Mouse (Mus musculus): Measurements from ENCODE around the gene Serpinb1c. TPM values are rescaled to one million over a fixed set of nuclear protein-coding genes. Genes with fewer than 3 reads are reported as not detected.
"Not testable (repeated sequence)": the region's sequence is repeated elsewhere in the genome, so short reads cannot be mapped to it uniquely, and the experiment has no call there.

Serpinb1c gene
- total RNA-seq, 2 experiments from 2014 or later: not detected

DNA sequence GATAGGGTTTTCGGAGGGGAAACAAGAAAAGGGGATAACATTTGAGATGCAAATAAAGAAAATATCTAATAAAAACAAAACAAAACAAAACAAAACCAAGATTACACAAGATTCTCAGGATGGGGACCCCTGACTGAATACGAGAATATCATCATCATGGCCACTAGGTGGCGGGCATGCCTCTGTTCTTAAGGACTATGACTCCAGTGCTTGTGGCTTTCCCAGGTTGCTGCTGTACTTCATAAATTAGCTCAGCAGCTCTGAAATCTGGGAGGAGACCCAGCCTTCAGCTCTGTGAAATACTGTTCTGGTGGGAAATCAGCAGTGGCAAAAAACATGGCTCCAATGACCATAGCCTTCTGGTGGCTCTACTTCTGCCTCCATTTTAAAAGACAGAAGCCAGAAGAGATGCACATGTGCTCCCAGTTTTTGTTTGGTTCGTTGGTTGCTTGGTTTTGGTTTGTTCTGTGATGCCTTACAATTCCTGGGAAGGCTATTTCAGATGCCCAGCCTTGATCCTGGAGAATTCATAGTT is 4.5 kb upstream of the Serpinb1c start:
- Histone ChIP-seq H3K4me3 (no peak overlapping the region), H3K27ac (no peak overlapping the region)
- peak; percentile 89 for TF ChIP-seq CTCF (conservative IDR thresholded peaks at IDR 0.05)
- peak; percentile 60 to 66 for DNase-seq (ENCODE audit: low spot score in 2 of 2)

DNA sequence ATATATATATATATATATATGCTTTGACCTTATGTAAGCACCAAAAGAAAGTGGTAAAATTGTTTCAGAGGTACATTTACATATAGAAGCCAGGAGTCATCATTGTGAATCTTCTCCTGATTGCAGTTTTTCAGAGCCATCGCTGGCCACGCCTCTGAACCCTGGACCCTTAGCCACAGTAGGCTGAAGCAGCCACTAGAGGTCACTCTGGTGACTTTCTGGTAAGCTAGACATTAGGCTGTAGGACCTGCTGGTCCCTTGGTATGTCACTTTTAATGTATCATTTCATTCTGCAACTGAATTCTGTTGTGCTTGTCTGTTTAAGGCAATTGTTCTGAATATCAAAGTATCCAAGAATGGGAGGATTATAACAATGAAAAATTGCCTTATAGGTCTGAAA is 2.6 kb upstream of the Serpinb1c start:
- DNase-seq (ENCODE audit: low spot score in 2 of 2): peak in 1 of 2 experiments; percentile 20
- TF ChIP-seq CTCF (conservative IDR thresholded peaks at IDR 0.05): peak; percentile 76
- Histone ChIP-seq H3K4me3 (no peak overlapping the region), H3K27ac (no peak overlapping the region)

DNA sequence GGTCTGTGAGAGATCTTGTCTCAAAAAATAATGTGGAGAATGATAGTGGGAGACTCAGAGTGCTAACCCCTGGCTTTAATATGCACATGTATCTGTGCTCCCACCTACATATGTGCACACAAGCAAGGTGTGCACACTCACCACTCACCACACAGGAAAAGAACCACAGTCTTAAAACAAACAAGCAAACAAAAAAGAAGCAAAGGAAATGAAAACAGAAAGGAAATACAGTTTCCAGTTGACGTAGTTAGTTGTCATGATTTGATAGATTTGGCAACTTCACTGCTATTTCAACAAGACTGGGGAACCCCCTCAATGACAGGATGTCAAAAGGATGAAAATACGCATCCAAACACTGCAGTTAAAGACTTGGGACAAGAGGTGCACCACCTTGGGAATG is 1.1 kb upstream of the Serpinb1c start:
- DNase-seq (ENCODE audit: low spot score in 2 of 2); H3K4me3 ChIP-seq; H3K27ac ChIP-seq: not testable (repeated sequence)

DNA sequence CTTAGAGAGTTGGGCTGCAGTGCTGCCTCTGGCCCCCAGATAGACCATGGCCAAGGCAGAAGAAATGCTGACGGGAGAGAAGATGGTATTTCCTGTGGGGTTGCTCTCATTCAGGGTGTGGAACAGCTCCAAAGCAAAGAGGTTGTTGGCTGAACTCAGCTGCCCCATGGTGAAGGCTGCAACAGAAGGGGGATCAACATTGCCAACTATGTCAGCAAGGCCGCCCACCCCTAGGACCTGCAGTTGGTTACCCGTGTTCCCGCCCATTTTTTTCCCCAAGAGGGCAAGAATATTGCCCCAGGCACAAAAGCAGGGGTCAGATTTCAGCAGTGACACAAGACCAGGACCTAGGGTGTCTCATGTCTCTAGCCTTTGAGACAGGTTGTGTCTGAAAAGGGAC is 1.1 kb downstream of the Serpinb1c start:
- TF ChIP-seq CTCF (conservative IDR thresholded peaks at IDR 0.05): no peak
- H3K27ac ChIP-seq: no peak overlapping the region
- DNase-seq (ENCODE audit: low spot score in 2 of 2): no peak
- no peak overlapping the region for H3K4me3 ChIP-seq

DNA sequence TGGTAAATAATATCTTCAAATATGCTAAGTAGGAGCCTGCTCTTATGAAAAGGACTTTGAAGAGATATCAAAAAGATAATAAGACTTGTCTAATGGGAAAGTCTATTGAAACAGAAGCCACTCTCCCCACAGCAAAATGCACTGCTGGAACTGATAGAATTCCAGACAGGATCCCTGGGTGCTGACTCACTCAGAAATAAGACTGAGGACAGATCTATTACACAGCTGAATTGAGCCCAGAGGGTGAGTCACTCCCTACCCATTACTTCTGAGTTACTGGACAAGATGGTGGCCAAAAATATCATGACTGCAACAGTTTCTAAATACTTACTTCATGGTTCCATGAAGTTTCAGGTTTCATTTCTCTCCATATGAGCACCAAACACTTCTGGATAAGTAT is 13.3 kb downstream of the Serpinb1c start:
- no peak for DNase-seq (ENCODE audit: low spot score in 2 of 2)
- H3K27ac ChIP-seq: no peak overlapping the region
- no peak for TF ChIP-seq CTCF (conservative IDR thresholded peaks at IDR 0.05)
- no peak overlapping the region for H3K4me3 ChIP-seq

DNA sequence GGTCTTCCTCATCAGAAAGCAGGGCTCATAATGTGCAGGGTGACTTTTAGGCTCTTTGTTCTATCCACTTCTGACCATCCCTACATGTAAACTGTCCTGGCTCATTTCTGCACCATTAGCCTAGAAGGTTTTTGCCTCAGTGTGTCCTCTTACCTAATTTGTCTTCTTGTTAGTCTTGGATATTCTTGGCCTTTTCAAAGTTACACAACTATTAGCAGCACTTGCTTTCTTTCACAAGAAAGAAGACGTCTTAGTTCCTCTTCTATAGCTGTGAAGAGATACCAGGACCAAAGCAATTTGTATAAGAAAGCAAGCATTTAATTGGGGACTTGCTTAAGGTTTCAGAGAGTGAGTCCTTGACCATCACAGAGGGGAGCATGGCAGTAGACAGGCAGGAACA is 24.1 kb downstream of the Serpinb1c start:
- Histone ChIP-seq H3K4me3 (no peak overlapping the region), H3K27ac (no peak overlapping the region)
- no peak for DNase-seq (ENCODE audit: low spot score in 2 of 2)
- TF ChIP-seq CTCF (conservative IDR thresholded peaks at IDR 0.05): no peak

DNA sequence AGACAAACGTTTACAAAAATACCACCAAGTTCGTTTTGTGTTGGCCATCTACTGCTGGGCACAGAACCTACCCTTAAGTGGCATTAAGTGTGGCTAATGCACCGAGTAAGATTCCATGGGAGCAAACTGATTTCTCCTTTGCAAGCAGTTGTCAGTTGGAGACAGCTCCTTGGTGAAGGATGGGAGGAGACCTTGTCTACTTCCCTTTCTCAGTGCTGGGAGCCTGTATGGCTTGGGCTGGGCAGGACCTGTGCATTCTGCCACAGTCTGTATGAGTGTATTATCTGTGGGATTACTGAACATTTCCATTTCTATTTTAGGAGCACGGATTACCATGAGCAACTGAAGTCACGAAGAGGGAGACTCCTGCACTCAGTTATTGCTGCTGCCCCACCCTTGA is 29.2 kb downstream of the Serpinb1c start:
- no peak for DNase-seq (ENCODE audit: low spot score in 2 of 2)
- no peak for TF ChIP-seq CTCF (conservative IDR thresholded peaks at IDR 0.05)
- H3K27ac ChIP-seq: no peak overlapping the region
- no peak overlapping the region for H3K4me3 ChIP-seq

DNA sequence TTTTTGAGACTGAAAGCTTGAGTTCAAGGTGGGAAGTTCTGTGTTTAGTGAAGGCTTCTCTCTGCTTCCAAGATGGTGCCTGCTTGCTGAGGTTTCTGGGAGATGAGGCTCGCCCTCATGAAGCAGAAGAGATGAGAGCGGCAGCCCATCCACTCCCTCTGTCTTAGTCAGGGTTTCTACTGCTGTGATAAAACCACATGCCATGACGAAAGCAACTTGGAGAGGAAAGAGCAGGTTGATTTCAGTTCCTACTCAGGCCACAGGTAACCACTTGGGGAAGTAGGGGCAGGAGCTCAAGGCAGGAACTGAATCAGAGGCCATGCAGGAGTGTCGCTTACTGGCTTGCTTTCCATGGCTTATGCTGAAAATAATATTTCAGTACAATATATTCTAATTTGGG is 29.8 kb downstream of the Serpinb1c start:
- not testable (repeated sequence) for H3K4me3 ChIP-seq; DNase-seq (ENCODE audit: low spot score in 2 of 2); H3K27ac ChIP-seq

DNA sequence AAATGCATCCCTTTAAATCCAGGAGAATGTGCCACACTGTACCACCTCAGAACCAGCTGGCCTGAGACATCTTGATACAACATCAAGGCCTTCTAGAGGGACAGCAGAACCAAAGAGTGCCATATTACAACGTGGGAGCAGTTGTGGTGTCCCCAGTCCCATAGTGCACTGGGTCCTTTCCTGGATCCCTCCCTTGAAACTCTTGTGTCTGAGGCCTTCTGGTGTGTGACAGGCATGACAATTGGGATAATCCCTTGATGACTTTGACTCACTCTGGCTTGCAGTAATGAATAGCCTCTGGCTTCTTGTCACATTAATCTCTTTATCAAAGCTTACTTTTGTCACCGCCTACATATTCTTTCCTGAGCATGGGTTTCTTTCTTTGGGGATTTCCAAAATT is 31.0 kb downstream of the Serpinb1c start:
- Histone ChIP-seq H3K27ac (no peak overlapping the region), H3K4me3 (no peak overlapping the region)
- no peak for DNase-seq (ENCODE audit: low spot score in 2 of 2)
- TF ChIP-seq CTCF (conservative IDR thresholded peaks at IDR 0.05): no peak

DNA sequence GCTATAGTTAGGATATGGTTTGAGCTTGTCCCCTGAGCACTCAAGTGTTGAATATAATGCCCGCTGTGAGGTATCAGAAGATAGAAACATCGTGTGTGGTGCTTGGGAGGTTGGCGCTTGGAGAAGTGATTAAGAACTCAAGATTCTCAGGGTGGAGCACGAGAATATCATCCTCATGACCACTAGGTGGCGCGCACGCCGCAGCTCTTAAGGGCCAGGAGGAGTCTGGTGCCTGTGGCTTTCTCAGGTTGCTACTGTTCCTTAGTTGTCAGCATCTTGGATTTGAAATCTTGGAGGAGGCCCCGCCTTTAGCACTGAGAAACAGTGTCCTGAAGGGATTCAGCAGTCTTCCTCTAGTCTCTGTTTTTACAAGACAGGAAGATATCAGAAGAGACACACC is 31.5 kb downstream of the Serpinb1c start:
- peak; percentile 53 to 74 for DNase-seq (ENCODE audit: low spot score in 2 of 2)
- H3K27ac ChIP-seq: no peak overlapping the region
- TF ChIP-seq CTCF (conservative IDR thresholded peaks at IDR 0.05): peak; percentile 97
- H3K4me3 ChIP-seq: no peak overlapping the region

DNA sequence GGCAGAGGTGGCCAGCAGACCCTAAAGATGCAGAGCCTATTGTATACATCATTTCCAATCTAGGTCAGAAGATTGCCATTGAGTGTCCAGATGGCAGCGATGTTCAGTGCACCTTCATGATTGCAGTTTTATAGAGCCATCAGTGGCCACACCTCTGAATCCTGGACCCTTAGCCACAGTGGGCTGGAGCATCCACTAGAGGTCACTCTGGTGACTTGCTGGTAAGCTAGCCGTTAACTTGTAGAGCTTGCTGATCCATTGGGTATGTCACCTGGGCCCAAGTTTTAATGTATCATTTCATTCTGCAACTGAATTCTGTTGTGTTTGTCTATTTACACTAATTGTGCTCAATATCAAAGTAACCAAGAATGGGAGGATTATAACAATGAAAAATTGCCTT is 32.4 kb downstream of the Serpinb1c start:
- H3K4me3 ChIP-seq: no peak overlapping the region
- no peak overlapping the region for H3K27ac ChIP-seq
- TF ChIP-seq CTCF (conservative IDR thresholded peaks at IDR 0.05): peak; percentile 62
- no peak for DNase-seq (ENCODE audit: low spot score in 2 of 2)

DNA sequence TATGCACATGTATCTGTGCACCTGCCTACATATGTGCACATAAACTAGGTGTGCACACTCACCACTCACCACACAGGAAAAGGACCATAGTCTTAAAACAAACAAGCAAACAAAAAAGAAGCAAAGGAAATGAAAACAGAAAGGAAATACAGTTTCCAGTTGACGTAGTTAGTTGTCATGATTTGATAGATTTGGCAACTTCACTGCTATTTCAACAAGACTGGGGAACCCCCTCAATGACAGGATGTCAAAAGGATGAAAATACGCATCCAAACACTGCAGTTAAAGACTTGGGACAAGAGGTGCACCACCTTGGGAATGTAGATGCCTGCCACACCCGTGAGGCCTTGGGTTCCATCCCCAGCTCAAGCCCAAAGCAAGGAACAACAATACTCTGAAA is 33.5 kb downstream of the Serpinb1c start:
- DNase-seq (ENCODE audit: low spot score in 2 of 2); H3K4me3 ChIP-seq; H3K27ac ChIP-seq: not testable (repeated sequence)

DNA sequence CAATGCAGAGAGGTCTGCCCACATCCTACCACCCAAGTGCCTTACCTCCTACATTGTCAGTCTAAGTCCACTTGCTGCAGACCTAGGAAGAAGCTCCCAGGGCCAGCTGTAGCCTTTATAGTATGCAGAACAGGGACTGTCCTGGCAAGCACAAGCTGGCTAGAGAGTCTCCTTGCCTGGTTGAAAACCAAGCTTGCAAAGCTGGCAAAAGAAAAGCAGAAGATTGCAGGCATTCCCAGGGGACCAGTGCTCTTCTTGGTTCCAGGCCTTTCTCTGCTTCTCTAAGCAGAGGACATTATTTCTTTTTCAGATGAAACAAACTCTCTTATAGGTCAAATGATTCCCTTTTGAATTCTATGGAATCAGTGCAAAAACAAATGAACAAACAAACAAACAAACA is 34.6 kb downstream of the Serpinb1c start:
- no peak for TF ChIP-seq CTCF (conservative IDR thresholded peaks at IDR 0.05)
- Histone ChIP-seq H3K27ac (no peak overlapping the region), H3K4me3 (no peak overlapping the region)
- no peak for DNase-seq (ENCODE audit: low spot score in 2 of 2)

DNA sequence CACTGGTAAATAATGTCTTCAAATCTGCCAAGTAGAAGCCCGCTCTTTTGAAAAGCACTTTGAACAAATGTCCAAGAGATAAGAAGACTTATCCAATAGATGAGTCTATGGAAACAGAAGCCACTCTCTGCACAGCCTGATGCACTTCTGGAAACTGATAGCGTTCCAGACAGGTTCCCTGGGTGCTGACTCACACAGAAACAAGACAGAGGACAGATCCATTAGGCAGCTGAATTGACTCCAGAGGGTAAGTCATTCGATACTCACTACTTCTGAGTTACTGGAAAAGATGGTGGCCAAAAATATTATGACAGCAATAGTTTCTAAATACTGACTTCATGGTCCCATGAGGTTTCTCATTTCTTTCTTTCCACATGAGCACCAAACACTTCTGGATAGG is 37.2 kb downstream of the Serpinb1c start:
- no peak overlapping the region for H3K4me3 ChIP-seq
- H3K27ac ChIP-seq: no peak overlapping the region
- no peak for TF ChIP-seq CTCF (conservative IDR thresholded peaks at IDR 0.05)
- DNase-seq (ENCODE audit: low spot score in 2 of 2): no peak

DNA sequence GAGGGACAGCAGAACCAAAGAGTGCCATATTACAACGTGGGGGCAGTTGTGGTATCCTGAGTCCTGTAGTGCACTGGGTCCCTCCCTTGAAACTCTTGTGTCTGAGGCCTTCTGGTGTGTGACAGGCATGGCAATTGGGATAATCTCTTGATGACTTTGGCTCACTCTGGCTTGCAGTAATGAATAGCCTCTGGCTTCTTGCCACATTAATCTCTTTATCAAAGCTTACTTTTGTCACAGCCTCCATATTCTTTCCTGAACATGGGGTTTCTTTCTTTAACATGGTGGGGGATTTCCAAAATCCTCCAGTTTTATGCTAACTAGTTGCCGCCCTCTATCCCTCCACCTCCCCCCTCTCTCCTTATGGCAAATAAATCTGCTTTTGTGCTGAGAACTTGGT is 44.9 kb downstream of the Serpinb1c start:
- no peak overlapping the region for H3K4me3 ChIP-seq
- no peak overlapping the region for H3K27ac ChIP-seq
- DNase-seq (ENCODE audit: low spot score in 2 of 2): no peak
- TF ChIP-seq CTCF (conservative IDR thresholded peaks at IDR 0.05): no peak
